Mouse (Mus musculus) WW6 (cell line): ENCODE measurements around the gene Krt5.
A peak's percentile ranks its signal among the peaks of the same experiment; 100 is the strongest.
"Not testable (repeated sequence)": the region's sequence is repeated elsewhere in the genome, so short reads cannot be mapped to it uniquely, and the experiment has no call there.

Experiments used
- DNase-seq: peaks from one replicate; pipeline ENCODE4 v3.0.0-alpha.2; 2013; ENCODE audit warnings: low read depth, low spot score

The Krt5 gene

GRCm38 (mm10) chr15:101712720-101713119 is at the start of gene Krt5:
TSS of gene Krt5 (minus strand) at chr15:101712898.
- no peak for DNase-seq

- DNase-seq, result no peak
Observed at GRCm38 (mm10) chr15:101742711-101743110, 30.0 kb upstream of the Krt5 start, which contains the start of gene Krt71. TSS of gene Krt71 (minus strand) at chr15:101743109.

- DNase-seq, result no peak
Observed at GRCm38 (mm10) chr15:101737786-101738185, 25.1 kb upstream of the Krt5 start.

GRCm38 (mm10) chr15:101730653-101731052 is 18.0 kb upstream of the Krt5 start:
- DNase-seq, result no peak

- no peak for DNase-seq
Observed at GRCm38 (mm10) chr15:101724686-101725085, 12.0 kb upstream of the Krt5 start.

GRCm38 (mm10) chr15:101715831-101716230 is 3.1 kb upstream of the Krt5 start:
- no peak for DNase-seq

- no peak for DNase-seq
Observed at GRCm38 (mm10) chr15:101714356-101714755, 1.7 kb upstream of the Krt5 start.

GRCm38 (mm10) chr15:101713731-101714130 is 1.0 kb upstream of the Krt5 start:
- DNase-seq, result no peak

- DNase-seq, result no peak
Observed at GRCm38 (mm10) chr15:101708683-101709082, 4.0 kb downstream of the Krt5 start.

GRCm38 (mm10) chr15:101707454-101707853 is 5.2 kb downstream of the Krt5 start:
- DNase-seq, result no peak

GRCm38 (mm10) chr15:101704066-101704465 is 8.6 kb downstream of the Krt5 start:
- peak; percentile 34 for DNase-seq

- DNase-seq, result no peak
Observed at GRCm38 (mm10) chr15:101702380-101702779, 10.3 kb downstream of the Krt5 start.

GRCm38 (mm10) chr15:101699866-101700265 is 12.8 kb downstream of the Krt5 start:
- DNase-seq, result no peak

GRCm38 (mm10) chr15:101699192-101699591 is 13.5 kb downstream of the Krt5 start:
- no peak for DNase-seq

GRCm38 (mm10) chr15:101697326-101698188 is 15.1 kb downstream of the Krt5 start:
- no peak for DNase-seq

- no peak for DNase-seq
Observed at GRCm38 (mm10) chr15:101694207-101694606, 18.5 kb downstream of the Krt5 start, which contains the start of gene Krt6a. TSS of gene Krt6a (minus strand) at chr15:101694307.

GRCm38 (mm10) chr15:101690460-101690859 is 22.2 kb downstream of the Krt5 start:
- DNase-seq, result not testable (repeated sequence)

- DNase-seq, result no peak
Observed at GRCm38 (mm10) chr15:101688161-101688560, 24.5 kb downstream of the Krt5 start.

- no peak for DNase-seq
Observed at GRCm38 (mm10) chr15:101680187-101680586, 32.5 kb downstream of the Krt5 start, which contains the start of gene Krt6b. TSS of gene Krt6b (minus strand) at chr15:101680287.

- no peak for DNase-seq
Observed at GRCm38 (mm10) chr15:101675978-101676377, 36.7 kb downstream of the Krt5 start.
